Mouse (Mus musculus): ENCODE measurements around the gene Atg7. TPM values are rescaled to one million over a fixed set of nuclear protein-coding genes. Genes with fewer than 3 reads are reported as not detected.

The Atg7 gene
- polyA plus RNA-seq, 1 experiment from 2014 or later, result 21.1 TPM

GRCm38 (mm10) chr6:114771502-114771901 lies 128.6 kb downstream of the Atg7 start:
- Histone ChIP-seq H3K4me1 (replicated peaks) (no peaks in the 10 kb centered on the region), H3K27ac (replicated peaks) (no peak overlapping the region), H3K27me3 (no peaks in the 10 kb centered on the region), H3K36me3 (no peaks in the 10 kb centered on the region), H3K4me2 (no peak overlapping the region), H3K9me3 (no peaks in the 10 kb centered on the region), H3K4me3 (no peak overlapping the region), H3K9ac (no peak overlapping the region)
- no peak for ATAC-seq (ENCODE audit: low read depth)
- WGBS, result 84% methylated on average over 4 of the region's 4 CpGs

- H3K9ac ChIP-seq, result no peak overlapping the region
- WGBS, result 93% methylated on average over 5 of the region's 5 CpGs
- no peaks in the 10 kb centered on the region for H3K27me3 ChIP-seq
- no peak overlapping the region for H3K27ac ChIP-seq (replicated peaks)
- no peak overlapping the region for H3K4me3 ChIP-seq
- no peaks in the 10 kb centered on the region for H3K36me3 ChIP-seq
- H3K4me2 ChIP-seq, result no peak overlapping the region
- H3K9me3 ChIP-seq, result no peaks in the 10 kb centered on the region
- ATAC-seq (ENCODE audit: low read depth), result no peak
- peaks cover 23% of the 10 kb centered on the region for H3K4me1 ChIP-seq (replicated peaks)
These were observed 132.3 kb downstream of the Atg7 start for GRCm38 (mm10) chr6:114775210-114775609.

DNA sequence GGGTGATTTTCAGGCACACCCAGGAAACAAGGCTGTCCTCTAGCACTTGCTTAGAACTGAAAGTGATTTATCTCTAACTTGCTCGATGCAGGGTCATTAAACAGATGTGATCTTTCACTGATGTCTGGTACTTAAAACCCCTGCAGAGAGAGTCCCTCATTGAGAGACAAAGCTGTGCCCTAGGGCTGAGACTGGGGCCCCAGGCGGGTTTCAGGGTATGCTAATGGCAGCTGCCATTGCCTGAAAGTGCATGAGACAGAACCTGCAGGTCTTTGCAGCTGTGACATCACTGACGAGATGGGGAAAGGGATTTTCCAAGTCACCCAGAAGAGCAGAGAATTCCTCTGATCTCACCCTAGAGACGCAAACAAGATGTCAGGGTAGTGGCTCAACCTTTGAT lies 135.0 kb downstream of the Atg7 start:
- H3K4me1 ChIP-seq (replicated peaks), result peaks cover 43% of the 10 kb centered on the region
- 6% methylated on average over 4 of the region's 4 CpGs for WGBS
- no peak for ATAC-seq (ENCODE audit: low read depth)
- H3K4me2 ChIP-seq, result no peak overlapping the region
- no peak overlapping the region for H3K9ac ChIP-seq
- H3K9me3 ChIP-seq, result no peaks in the 10 kb centered on the region
- H3K27ac ChIP-seq (replicated peaks), result peak overlapping the region; percentile 42; the same call in 1 of the 2 replicates
- no peaks in the 10 kb centered on the region for H3K27me3 ChIP-seq
- no peaks in the 10 kb centered on the region for H3K36me3 ChIP-seq
- H3K4me3 ChIP-seq, result no peak overlapping the region

- no peaks in the 10 kb centered on the region for H3K9me3 ChIP-seq
- H3K27ac ChIP-seq (replicated peaks), result no peak overlapping the region
- 21% methylated on average over 8 of the region's 8 CpGs for WGBS
- H3K4me2 ChIP-seq, result no peak overlapping the region
- H3K36me3 ChIP-seq, result no peaks in the 10 kb centered on the region
- no peak overlapping the region for H3K9ac ChIP-seq
- ATAC-seq (ENCODE audit: low read depth), result peak; percentile 55; the same call in 1 of the 2 replicates
- H3K4me3 ChIP-seq, result no peak overlapping the region
- no peaks in the 10 kb centered on the region for H3K27me3 ChIP-seq
- peaks cover 46% of the 10 kb centered on the region for H3K4me1 ChIP-seq (replicated peaks)
These were observed 135.8 kb downstream of the Atg7 start for GRCm38 (mm10) chr6:114778650-114779049.

GRCm38 (mm10) chr6:114780583-114780982 lies 137.7 kb downstream of the Atg7 start:
- Histone ChIP-seq H3K4me3 (no peak overlapping the region), H3K4me1 (replicated peaks) (peaks cover 46% of the 10 kb centered on the region), H3K27me3 (no peaks in the 10 kb centered on the region), H3K36me3 (no peaks in the 10 kb centered on the region), H3K9ac (no peak overlapping the region), H3K27ac (replicated peaks) (no peak overlapping the region), H3K4me2 (no peak overlapping the region), H3K9me3 (no peaks in the 10 kb centered on the region)
- 72% methylated on average over 2 of the region's 2 CpGs for WGBS
- ATAC-seq (ENCODE audit: low read depth), result no peak

- Histone ChIP-seq H3K36me3 (no peaks in the 10 kb centered on the region), H3K27ac (replicated peaks) (peak overlapping the region; percentile 64), H3K4me2 (no peak overlapping the region), H3K27me3 (no peaks in the 10 kb centered on the region), H3K4me3 (no peak overlapping the region), H3K4me1 (replicated peaks) (peaks cover 46% of the 10 kb centered on the region), H3K9me3 (no peaks in the 10 kb centered on the region), H3K9ac (no peak overlapping the region)
- 47% methylated on average over 11 of the region's 11 CpGs for WGBS
- peak; percentile 41; the same call in 1 of the 2 replicates for ATAC-seq (ENCODE audit: low read depth)
These were observed 138.7 kb downstream of the Atg7 start for GRCm38 (mm10) chr6:114781415-114782240.

GRCm38 (mm10) chr6:114782486-114782885 lies 139.6 kb downstream of the Atg7 start:
- H3K36me3 ChIP-seq, result no peaks in the 10 kb centered on the region
- no peak overlapping the region for H3K4me2 ChIP-seq
- peaks cover 39% of the 10 kb centered on the region for H3K4me1 ChIP-seq (replicated peaks)
- ATAC-seq (ENCODE audit: low read depth), result no peak
- H3K27ac ChIP-seq (replicated peaks), result peak overlapping the region; percentile 33; the same call in 1 of the 2 replicates
- H3K9ac ChIP-seq, result no peak overlapping the region
- 66% methylated on average over 7 of the region's 7 CpGs for WGBS
- H3K9me3 ChIP-seq, result no peaks in the 10 kb centered on the region
- no peaks in the 10 kb centered on the region for H3K27me3 ChIP-seq
- no peak overlapping the region for H3K4me3 ChIP-seq

GRCm38 (mm10) chr6:114786461-114786860 lies 143.6 kb downstream of the Atg7 start:
- H3K27ac ChIP-seq (replicated peaks), result no peak overlapping the region
- no peaks in the 10 kb centered on the region for H3K27me3 ChIP-seq
- no peak for ATAC-seq (ENCODE audit: low read depth)
- H3K4me2 ChIP-seq, result no peak overlapping the region
- no peaks in the 10 kb centered on the region for H3K36me3 ChIP-seq
- H3K9ac ChIP-seq, result no peak overlapping the region
- 23% methylated on average over 3 of the region's 3 CpGs for WGBS
- H3K9me3 ChIP-seq, result no peaks in the 10 kb centered on the region
- no peak overlapping the region for H3K4me3 ChIP-seq
- H3K4me1 ChIP-seq (replicated peaks), result peaks cover 16% of the 10 kb centered on the region

- Histone ChIP-seq H3K4me3 (no peak overlapping the region), H3K4me2 (no peak overlapping the region), H3K9me3 (no peaks in the 10 kb centered on the region), H3K27me3 (no peaks in the 10 kb centered on the region), H3K4me1 (replicated peaks) (peaks cover 5% of the 10 kb centered on the region), H3K36me3 (no peaks in the 10 kb centered on the region), H3K27ac (replicated peaks) (no peak overlapping the region), H3K9ac (no peak overlapping the region)
- 75% methylated on average over 3 of the region's 3 CpGs for WGBS
- no peak for ATAC-seq (ENCODE audit: low read depth)
These were observed 144.7 kb downstream of the Atg7 start for GRCm38 (mm10) chr6:114787606-114788005.

GRCm38 (mm10) chr6:114788663-114789062 lies 145.8 kb downstream of the Atg7 start:
- no peak overlapping the region for H3K4me3 ChIP-seq
- 80% methylated on average over 4 of the region's 4 CpGs for WGBS
- H3K4me1 ChIP-seq (replicated peaks), result no peaks in the 10 kb centered on the region
- no peaks in the 10 kb centered on the region for H3K9me3 ChIP-seq
- no peak overlapping the region for H3K27ac ChIP-seq (replicated peaks)
- H3K4me2 ChIP-seq, result no peak overlapping the region
- H3K36me3 ChIP-seq, result no peaks in the 10 kb centered on the region
- ATAC-seq (ENCODE audit: low read depth), result no peak
- H3K27me3 ChIP-seq, result no peaks in the 10 kb centered on the region
- H3K9ac ChIP-seq, result no peak overlapping the region

GRCm38 (mm10) chr6:114790084-114790483 lies 147.2 kb downstream of the Atg7 start:
- 87% methylated on average over 2 of the region's 2 CpGs for WGBS
- ATAC-seq (ENCODE audit: low read depth), result no peak
- Histone ChIP-seq H3K27me3 (no peaks in the 10 kb centered on the region), H3K4me2 (no peak overlapping the region), H3K36me3 (no peaks in the 10 kb centered on the region), H3K4me1 (replicated peaks) (no peaks in the 10 kb centered on the region), H3K9me3 (no peaks in the 10 kb centered on the region), H3K27ac (replicated peaks) (no peak overlapping the region), H3K9ac (no peak overlapping the region), H3K4me3 (no peak overlapping the region)

- WGBS, result 77% methylated on average over 7 of the region's 7 CpGs
These were observed 148.0 kb downstream of the Atg7 start for GRCm38 (mm10) chr6:114790902-114791301.

DNA sequence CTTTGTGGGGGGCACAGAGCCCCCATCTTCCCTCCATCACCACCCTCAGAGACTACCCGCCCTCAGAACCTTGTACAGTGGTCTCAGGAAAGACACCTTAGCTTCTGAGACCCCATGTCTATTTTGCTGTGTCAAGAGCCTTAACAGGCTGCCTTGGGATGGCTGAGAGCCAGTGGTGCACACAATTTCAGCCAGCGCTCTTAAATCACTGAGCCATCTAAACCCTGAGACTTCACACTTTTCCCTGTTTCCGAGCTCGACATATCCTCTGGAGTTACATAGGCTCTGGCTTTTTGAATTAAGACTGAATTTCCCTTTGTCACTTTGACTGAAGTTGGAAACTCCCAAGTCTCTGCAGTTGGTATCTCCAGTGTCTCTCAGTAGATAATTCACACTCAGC lies 148.9 kb downstream of the Atg7 start:
- Histone ChIP-seq H3K4me3 (no peak overlapping the region), H3K36me3 (no peaks in the 10 kb centered on the region), H3K9me3 (no peaks in the 10 kb centered on the region), H3K9ac (no peak overlapping the region), H3K27ac (replicated peaks) (no peak overlapping the region), H3K27me3 (no peaks in the 10 kb centered on the region), H3K4me2 (no peak overlapping the region), H3K4me1 (replicated peaks) (no peaks in the 10 kb centered on the region)
- ATAC-seq (ENCODE audit: low read depth), result no peak
- 78% methylated on average over 4 of the region's 4 CpGs for WGBS

More at GRCm38 (mm10) chr6:114790902-114791301, 148.0 kb downstream of the Atg7 start:
- H3K9me3 ChIP-seq, result no peaks in the 10 kb centered on the region
- H3K36me3 ChIP-seq, result no peaks in the 10 kb centered on the region
- ATAC-seq (ENCODE audit: low read depth), result no peak
- H3K27me3 ChIP-seq, result no peaks in the 10 kb centered on the region
- H3K4me1 ChIP-seq (replicated peaks), result no peaks in the 10 kb centered on the region
- no peak overlapping the region for H3K4me3 ChIP-seq
- H3K4me2 ChIP-seq, result no peak overlapping the region
- no peak overlapping the region for H3K27ac ChIP-seq (replicated peaks)
- H3K9ac ChIP-seq, result no peak overlapping the region

All from neural tube, embryonic 13.5 days (tissue).